Mouse (Mus musculus) left cerebral cortex, adult 2 months (tissue): ENCODE measurements around the gene Znrf4. TPM values are rescaled to one million over a fixed set of nuclear protein-coding genes. Genes with fewer than 3 reads are reported as not detected.

ENCODE experiments used
- DNase-seq, 2 experiments: peaks; one replicate each; pipeline ENCODE4 v3.0.0; 2021 to 2022; ENCODE audit warnings: low spot score in 2 of 2, mixed read lengths in 1 of 2; ENCODE audit errors: extremely low spot score in 1 of 2
- H3K27ac ChIP-seq: fragments of 200-600 bp; 2 replicates; pipeline ENCODE4 v1.8.1; 2022
- H3K4me3 ChIP-seq: fragments of 200-600 bp; 2 replicates; pipeline ENCODE4 v1.8.1; 2022
- CTCF ChIP-seq: fragments of 200-600 bp; IDR thresholded peaks from 2 replicates; pipeline ENCODE4 v1.8.1; 2022; ENCODE audit warnings: antibody characterized with exemption, mild to moderate bottlenecking, moderate library complexity
- intact Hi-C: fragments of 180-260 bp; cut with DNase I; formaldehyde crosslinking; loops from one replicate; pipeline ENCODE4 v1.15.1; 2025
- total RNA-seq, 2 experiments: library from RNA; stranded (reverse); gene quantifications; 2 replicates each; pipeline ENCODE4 v1.2.3; 2021

Gene Znrf4
- total RNA-seq, 2 experiments from 2014 or later: not detected

- peak; percentile 67 to 69 for DNase-seq
- intact Hi-C loops: loop anchor here (5.0 kb wide), 1 partner anchor 73 kb away; the partner anchor contains the start of gene Gm20219
- TF ChIP-seq CTCF: peak; percentile 86
- Histone ChIP-seq H3K27ac (no peak overlapping the region), H3K4me3 (no peak overlapping the region)
Measured at GRCm38 (mm10) chr17:56479358-56479757, 32.9 kb downstream of the Znrf4 start.

- no peak overlapping the region for H3K27ac ChIP-seq
- no peak overlapping the region for H3K4me3 ChIP-seq
- TF ChIP-seq CTCF: no peak
- no peak for DNase-seq
- intact Hi-C loops: loop anchor here (5.0 kb wide), 1 partner anchor 74 kb away; the partner anchor contains the start of gene Gm20219
Measured at GRCm38 (mm10) chr17:56478191-56478611, 34.0 kb downstream of the Znrf4 start.

DNA sequence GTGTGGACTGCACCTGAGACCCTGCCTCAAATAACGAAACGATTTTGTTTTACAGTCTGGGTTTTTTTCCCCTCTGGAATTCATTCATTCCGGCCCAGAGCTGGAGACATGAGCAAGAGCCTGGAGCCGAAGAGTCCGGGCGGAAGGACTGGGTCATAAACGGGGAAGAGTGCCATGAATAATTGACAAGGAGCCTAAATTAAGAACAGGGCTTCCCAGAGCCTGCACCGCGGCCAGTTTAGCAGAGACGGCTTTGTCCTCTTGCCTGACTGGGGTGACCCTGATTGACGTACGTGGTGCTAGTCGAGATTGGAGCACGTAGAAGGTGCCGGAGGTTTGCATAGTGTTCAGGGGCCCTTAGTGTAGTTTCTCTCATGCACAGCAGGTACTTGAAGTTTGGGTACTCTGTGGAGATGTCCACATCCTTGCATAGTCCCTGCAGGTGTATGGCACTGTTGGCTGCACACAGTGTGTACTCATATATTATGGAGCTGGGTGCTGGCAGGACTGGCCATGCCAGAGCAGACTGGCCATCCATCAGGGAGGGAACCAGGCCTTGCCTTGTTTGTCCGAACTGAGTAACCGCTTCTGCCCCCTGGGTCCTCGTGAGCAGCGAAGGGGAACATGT, 34.9 kb downstream of the Znrf4 start:
- Histone ChIP-seq H3K4me3 (no peak overlapping the region), H3K27ac (no peak overlapping the region)
- intact Hi-C loops: loop anchor here (2.0 to 5.0 kb wide), 2 partner anchors 75 to 117 kb away; partner anchors contain the start of gene Gm20219
- no peak for DNase-seq
- TF ChIP-seq CTCF: no peak

DNA sequence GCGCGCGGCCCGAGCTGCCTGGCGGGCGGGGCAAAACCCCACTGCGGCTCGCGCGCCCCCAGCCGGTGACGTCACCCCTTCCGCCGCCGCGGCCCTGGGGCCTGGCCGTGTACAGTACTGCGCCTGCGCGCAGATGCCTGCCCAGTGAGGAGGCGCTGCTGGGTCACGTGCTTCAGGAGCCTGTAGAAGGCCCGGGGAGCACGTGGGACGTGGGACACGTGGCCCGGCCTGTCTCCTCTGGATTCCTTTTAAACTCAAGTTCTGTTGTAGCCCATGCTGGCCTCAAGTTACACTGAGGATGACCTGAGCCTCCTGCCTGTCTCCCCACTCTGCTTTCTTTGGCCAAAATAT, 35.9 kb downstream of the Znrf4 start, which contains the start of gene Ptprs:
Gene Ptprs (minus strand): TSS at position 82 of the 351 bp plus-strand sequence.
- TF ChIP-seq CTCF: no peak; the same call in 1 of the 2 replicates
- DNase-seq: peak; percentile 99 to 100
- Histone ChIP-seq H3K4me3 (peak within 1 kb of the TSS; percentile 89), H3K27ac (peak within 1 kb of the TSS; percentile 96)
- intact Hi-C loops: loop anchor here (1.0 to 5.0 kb wide), 3 partner anchors 51 to 116 kb away; partner anchors contain the start of gene Gm20219

- peak; percentile 60 to 65 for DNase-seq
- intact Hi-C loops: loop anchor here (1.0 to 5.0 kb wide), 4 partner anchors 31 to 115 kb away; partner anchors contain the start of gene Gm20219
- Histone ChIP-seq H3K4me3 (peak overlapping the region; percentile 89), H3K27ac (peak overlapping the region; percentile 96)
- no peak for TF ChIP-seq CTCF
Measured at GRCm38 (mm10) chr17:56475584-56476401, 36.4 kb downstream of the Znrf4 start.

DNA sequence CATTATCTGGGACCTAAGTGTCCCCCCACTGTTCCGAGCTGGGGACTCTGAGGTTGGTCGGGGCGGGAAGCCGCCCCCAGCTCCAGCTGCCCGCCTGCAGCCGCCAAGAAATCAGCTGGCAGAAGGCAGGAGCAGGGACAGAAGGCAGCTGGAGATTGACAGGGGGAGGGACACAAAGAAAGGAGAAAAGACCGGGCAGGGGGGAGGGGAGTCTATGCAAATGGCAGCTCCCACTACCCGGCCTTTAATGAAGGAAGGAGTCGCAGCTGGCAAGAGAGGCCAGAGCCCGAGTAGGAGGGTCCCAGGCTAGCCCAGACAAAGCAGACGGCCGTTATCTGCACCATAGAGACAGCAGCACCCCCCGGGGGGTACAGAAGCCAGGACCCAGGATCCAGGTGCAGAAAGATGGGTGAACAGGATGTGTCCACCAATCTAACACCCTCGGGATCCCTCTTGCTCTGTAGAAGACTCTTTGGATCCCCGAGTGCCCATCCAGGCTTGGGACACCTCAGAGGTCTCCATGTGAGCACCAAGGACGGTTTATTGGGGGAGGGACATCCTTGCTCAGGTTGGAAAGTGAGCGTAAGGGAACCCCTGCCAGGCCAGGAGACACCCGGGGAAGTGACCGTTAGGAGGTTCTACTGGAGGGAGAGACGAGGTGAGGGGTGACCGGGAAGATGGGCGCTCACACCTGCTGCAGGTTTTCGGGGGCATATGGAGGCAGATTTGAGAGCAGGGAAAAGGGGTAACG, 37.2 kb downstream of the Znrf4 start:
- DNase-seq: peak; percentile 60 to 66
- intact Hi-C loops: loop anchor here (2.0 to 5.0 kb wide), 2 partner anchors 32 to 77 kb away; partner anchors contain the start of gene Gm20219
- Histone ChIP-seq H3K27ac (peak overlapping the region; percentile 96), H3K4me3 (peak overlapping the region; percentile 89)
- TF ChIP-seq CTCF: no peak

- TF ChIP-seq CTCF: no peak
- intact Hi-C loops: loop anchor here (2.0 kb wide), 1 partner anchor 32 kb away; no protein-coding TSS in a partner anchor
- Histone ChIP-seq H3K4me3 (peak overlapping the region; percentile 89), H3K27ac (peak overlapping the region; percentile 96)
- peak in 1 of 2 experiments; percentile 38 for DNase-seq
Measured at GRCm38 (mm10) chr17:56474311-56474830, 37.9 kb downstream of the Znrf4 start.

DNA sequence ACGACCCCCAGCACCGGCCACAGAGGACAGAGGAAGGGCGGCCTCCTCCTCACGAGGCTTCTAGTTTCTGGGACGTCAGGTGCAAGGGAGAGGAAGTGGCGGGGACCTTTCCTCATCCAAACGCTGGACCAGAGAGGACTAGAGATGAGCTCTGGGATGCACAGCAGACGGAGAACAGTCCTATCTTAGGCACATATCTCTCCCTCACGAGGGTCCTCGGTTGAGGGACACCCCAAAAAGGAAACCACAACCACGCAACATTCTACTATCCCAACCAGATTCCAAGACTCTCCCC, 38.7 kb downstream of the Znrf4 start:
- intact Hi-C loops: no loop called here
- Histone ChIP-seq H3K27ac (peak overlapping the region; percentile 96), H3K4me3 (peak overlapping the region; percentile 89)
- no peak for DNase-seq
- TF ChIP-seq CTCF: no peak

DNA sequence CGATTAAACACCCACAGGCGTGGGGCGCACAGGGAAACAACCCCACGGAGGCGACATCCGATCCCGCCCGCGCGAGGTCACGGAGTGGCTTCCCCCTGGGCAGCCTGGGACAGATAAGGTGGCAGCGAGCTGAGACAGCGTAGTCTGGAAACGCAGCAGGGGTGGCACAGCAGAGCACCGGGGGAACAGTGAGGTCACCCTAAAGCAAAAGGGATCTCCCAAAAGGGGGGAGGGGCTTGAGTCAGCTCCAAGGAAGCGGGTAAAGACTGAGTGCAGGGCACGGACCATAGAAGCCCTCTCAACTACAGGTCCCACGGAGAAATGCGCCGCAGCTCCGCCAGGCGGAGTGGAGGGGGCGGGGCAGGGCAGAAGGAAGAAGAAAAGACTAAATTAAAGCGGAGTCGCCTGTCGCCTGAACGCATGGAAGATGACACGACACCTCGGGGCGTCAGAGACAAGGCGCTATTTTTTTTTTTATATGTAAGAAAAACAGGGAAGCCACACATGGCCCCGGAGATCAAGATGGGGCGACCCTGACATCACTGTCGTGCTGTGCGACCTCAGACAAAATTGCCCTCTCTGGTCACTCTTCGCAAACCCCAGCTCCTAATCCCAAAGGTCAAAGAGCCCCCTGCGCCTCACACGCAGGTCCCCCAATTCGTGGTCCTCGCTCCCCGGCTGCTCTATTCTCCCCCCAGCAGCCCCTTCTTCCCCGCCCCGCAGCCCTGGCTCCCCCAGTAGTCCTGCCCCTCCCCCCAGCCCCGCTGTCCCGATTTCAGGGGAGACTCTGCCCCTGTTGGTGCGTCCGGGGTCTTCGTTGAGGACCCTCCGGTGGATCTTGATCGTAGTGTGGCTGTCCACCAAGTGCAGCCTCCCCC, 39.3 kb downstream of the Znrf4 start:
- peak; percentile 68 to 70 for DNase-seq
- intact Hi-C loops: no loop called here
- Histone ChIP-seq H3K4me3 (peak overlapping the region; percentile 89), H3K27ac (peak overlapping the region; percentile 96)
- peak; percentile 49 for TF ChIP-seq CTCF

- intact Hi-C loops: no loop called here
- peak overlapping the region; percentile 96 for H3K27ac ChIP-seq
- DNase-seq: no peak
- no peak for TF ChIP-seq CTCF
- H3K4me3 ChIP-seq: peak overlapping the region; percentile 89
Measured at GRCm38 (mm10) chr17:56472121-56472520, 40.1 kb downstream of the Znrf4 start.
